Mouse (Mus musculus): Measurements from ENCODE around the gene Dtx3. TPM values are rescaled to one million over a fixed set of nuclear protein-coding genes. Genes with fewer than 3 reads are reported as not detected.
"Not testable (repeated sequence)": the region's sequence is repeated elsewhere in the genome, so short reads cannot be mapped to it uniquely, and the experiment has no call there.

The Dtx3 gene
- polyA plus RNA-seq, 1 experiment, result 321 TPM

GRCm38 (mm10) chr10:127196392-127196791, 864 bp upstream of the Dtx3 start:
- peak overlapping the region; percentile 98 for H3K27ac ChIP-seq (ENCODE audit: insufficient read depth, low read length)
- 5% methylated on average over 5 of the region's 5 CpGs for WGBS
- TF ChIP-seq POLR2A (IDR thresholded peaks at IDR 0.05; ENCODE audit: borderline replicate concordance, insufficient read depth, low read length) (no peak; the same call in 1 of the 2 replicates), CTCF (IDR thresholded peaks at IDR 0.05; ENCODE audit: borderline replicate concordance, insufficient read depth, low read depth, low read length) (no peak)
- H3K4me1 ChIP-seq (ENCODE audit: control insufficient read depth, insufficient read depth, low read length), result peaks cover 6% of the 10 kb centered on the region
- H3K4me3 ChIP-seq (replicated peaks; ENCODE audit: insufficient read depth, low read depth, low read length), result peak overlapping the region; percentile 99
- H3K27me3 ChIP-seq (ENCODE audit: control insufficient read depth, insufficient read depth, low read length), result no peaks in the 10 kb centered on the region
- DNase-seq, result peak; percentile 65 to 75

DNA sequence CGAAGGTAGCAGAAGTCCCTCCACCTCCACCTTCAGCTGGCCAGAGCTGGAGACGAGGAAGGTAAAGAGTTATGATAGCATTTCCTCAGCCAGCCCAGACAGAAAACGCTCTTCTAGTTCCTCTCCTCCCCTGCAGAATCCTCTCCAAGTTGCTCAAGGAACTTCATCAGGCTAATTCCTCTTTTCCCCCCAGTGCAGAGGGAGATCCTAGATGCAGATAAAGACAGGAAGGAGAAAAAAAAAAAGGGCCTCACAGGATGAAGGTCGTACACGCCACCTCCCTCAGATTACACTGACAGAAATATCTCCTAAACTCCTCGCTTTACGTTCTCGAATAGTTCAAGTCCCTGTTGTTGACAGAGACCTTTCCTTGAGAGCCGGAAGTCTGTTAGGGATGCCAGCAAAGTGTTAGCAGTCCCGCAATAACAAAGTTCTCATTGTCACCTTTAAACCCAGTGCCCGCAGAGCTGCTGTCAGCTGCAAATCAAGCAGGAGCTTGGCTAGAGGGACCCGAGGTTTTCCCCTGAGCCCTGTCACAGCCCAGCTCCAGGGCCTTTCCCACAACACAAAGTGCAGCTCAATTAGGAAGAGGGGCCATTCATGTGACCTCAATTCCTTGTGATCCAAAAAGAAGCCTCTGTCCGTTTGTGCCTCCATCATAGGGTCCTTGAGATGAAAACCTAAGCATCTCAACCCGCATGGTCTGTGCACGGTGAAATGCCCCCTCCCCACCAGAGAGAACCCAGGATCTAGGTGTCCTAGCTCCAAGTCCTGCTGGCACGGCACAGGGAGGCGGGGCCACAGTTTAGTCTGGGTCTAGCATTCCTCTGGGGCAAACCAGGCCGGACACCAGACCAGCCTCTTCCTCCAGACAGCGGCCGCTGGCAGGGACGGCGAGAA, 850 bp downstream of the Dtx3 start:
- H3K27me3 ChIP-seq (ENCODE audit: control insufficient read depth, insufficient read depth, low read length), result no peaks in the 10 kb centered on the region
- peaks cover 6% of the 10 kb centered on the region for H3K4me1 ChIP-seq (ENCODE audit: control insufficient read depth, insufficient read depth, low read length)
- 17% methylated on average over 22 of the region's 22 CpGs for WGBS
- DNase-seq, result peak; percentile 76 to 78
- H3K4me3 ChIP-seq (replicated peaks; ENCODE audit: insufficient read depth, low read depth, low read length), result peak overlapping the region; percentile 99
- 0 out of 2 replicates have a peak, but pooled peaks have one; percentile 23 for TF ChIP-seq POLR2A (IDR thresholded peaks at IDR 0.05; ENCODE audit: borderline replicate concordance, insufficient read depth, low read length)
- TF ChIP-seq CTCF (IDR thresholded peaks at IDR 0.05; ENCODE audit: borderline replicate concordance, insufficient read depth, low read depth, low read length), result no peak
- peak overlapping the region; percentile 86 for H3K27ac ChIP-seq (ENCODE audit: insufficient read depth, low read length)

- H3K4me3 ChIP-seq (replicated peaks; ENCODE audit: insufficient read depth, low read depth, low read length), result no peak overlapping the region
- H3K4me1 ChIP-seq (ENCODE audit: control insufficient read depth, insufficient read depth, low read length), result peaks cover 6% of the 10 kb centered on the region
- TF ChIP-seq CTCF (IDR thresholded peaks at IDR 0.05; ENCODE audit: borderline replicate concordance, insufficient read depth, low read depth, low read length), result no peak
- TF ChIP-seq POLR2A (IDR thresholded peaks at IDR 0.05; ENCODE audit: borderline replicate concordance, insufficient read depth, low read length), result no peak
- 88% methylated on average over 9 of the region's 9 CpGs for WGBS
- no peaks in the 10 kb centered on the region for H3K27me3 ChIP-seq (ENCODE audit: control insufficient read depth, insufficient read depth, low read length)
- H3K27ac ChIP-seq (ENCODE audit: insufficient read depth, low read length), result no peak overlapping the region
- DNase-seq, result no peak
Observed at GRCm38 (mm10) chr10:127193011-127193410, 2.5 kb downstream of the Dtx3 start.

DNA sequence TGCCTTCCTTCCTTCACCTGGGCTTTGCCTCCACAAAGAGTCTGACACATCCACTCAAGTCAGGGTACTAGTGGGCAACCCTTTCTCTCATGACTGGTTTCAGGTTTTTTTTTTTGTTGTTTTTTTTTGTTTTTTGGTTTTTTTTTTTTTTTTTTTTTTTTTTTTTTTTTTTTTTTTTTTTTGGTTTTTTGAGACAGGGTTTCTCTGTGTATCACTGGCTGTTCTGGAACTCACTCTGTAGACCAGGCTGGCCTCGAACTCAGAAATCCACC, 3.5 kb downstream of the Dtx3 start:
- DNase-seq, result not testable (repeated sequence)
- 82% methylated on average over 1 of the region's 1 CpGs for WGBS

GRCm38 (mm10) chr10:127191191-127192056, 4.1 kb downstream of the Dtx3 start:
- WGBS, result 71% methylated on average over 19 of the region's 19 CpGs
- H3K27me3 ChIP-seq (ENCODE audit: control insufficient read depth, insufficient read depth, low read length), result no peaks in the 10 kb centered on the region
- H3K27ac ChIP-seq (ENCODE audit: insufficient read depth, low read length), result no peak overlapping the region
- TF ChIP-seq POLR2A (IDR thresholded peaks at IDR 0.05; ENCODE audit: borderline replicate concordance, insufficient read depth, low read length) (no peak), CTCF (IDR thresholded peaks at IDR 0.05; ENCODE audit: borderline replicate concordance, insufficient read depth, low read depth, low read length) (no peak)
- DNase-seq, result peak in 1 of 2 experiments; percentile 7
- H3K4me3 ChIP-seq (replicated peaks; ENCODE audit: insufficient read depth, low read depth, low read length), result no peak overlapping the region
- H3K4me1 ChIP-seq (ENCODE audit: control insufficient read depth, insufficient read depth, low read length), result peaks cover 3% of the 10 kb centered on the region

More for the DNA sequence above, 3.5 kb downstream of the Dtx3 start:
- H3K27ac ChIP-seq (ENCODE audit: insufficient read depth, low read length); H3K4me3 ChIP-seq (replicated peaks; ENCODE audit: insufficient read depth, low read depth, low read length); H3K4me1 ChIP-seq (ENCODE audit: control insufficient read depth, insufficient read depth, low read length); H3K27me3 ChIP-seq (ENCODE audit: control insufficient read depth, insufficient read depth, low read length): not testable (repeated sequence)

DNA sequence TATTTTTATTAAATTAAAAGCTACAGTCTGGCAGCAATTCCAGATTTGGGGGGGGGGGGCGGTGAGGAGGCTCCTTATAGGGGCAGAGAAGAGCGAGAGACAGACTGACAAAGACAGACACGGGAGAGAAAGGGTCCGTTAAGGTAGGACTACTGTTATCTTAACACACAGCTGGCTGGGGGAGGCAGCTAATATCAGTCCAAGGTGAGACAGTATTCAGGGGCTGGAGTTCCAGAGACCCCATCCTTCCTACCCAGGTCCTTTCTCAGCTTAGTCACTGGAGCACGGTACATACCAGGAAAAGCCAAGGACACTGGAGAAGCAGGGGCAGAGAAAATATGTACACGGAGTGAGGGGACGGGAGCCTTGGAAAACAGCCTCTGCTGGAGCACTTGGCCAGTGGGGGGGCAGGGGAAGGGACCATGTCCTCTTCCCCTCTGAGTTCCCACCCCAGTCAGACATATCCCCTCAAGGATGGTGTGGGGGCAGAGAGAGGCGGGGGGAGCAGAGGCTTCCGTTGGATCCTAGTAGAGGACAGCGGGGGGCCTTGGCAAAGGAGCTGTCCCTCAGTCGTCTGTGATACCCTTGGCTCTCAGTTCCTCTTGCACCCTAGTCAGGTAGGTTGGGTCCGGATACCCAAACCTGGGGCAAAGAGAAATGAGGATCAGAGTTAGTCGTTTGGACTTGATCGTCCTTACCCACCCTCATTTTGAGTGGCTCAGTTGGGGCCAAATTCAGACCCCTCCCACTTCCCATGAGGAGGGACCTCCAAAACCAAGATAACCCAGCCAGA, 4.9 kb downstream of the Dtx3 start:
- DNase-seq, result peak in 1 of 2 experiments; percentile 14
- Histone ChIP-seq H3K4me1 (ENCODE audit: control insufficient read depth, insufficient read depth, low read length) (no peaks in the 10 kb centered on the region), H3K27me3 (ENCODE audit: control insufficient read depth, insufficient read depth, low read length) (no peaks in the 10 kb centered on the region), H3K27ac (ENCODE audit: insufficient read depth, low read length) (no peak overlapping the region), H3K4me3 (replicated peaks; ENCODE audit: insufficient read depth, low read depth, low read length) (no peak overlapping the region)
- 54% methylated on average over 14 of the region's 14 CpGs for WGBS
- no peak for TF ChIP-seq POLR2A (IDR thresholded peaks at IDR 0.05; ENCODE audit: borderline replicate concordance, insufficient read depth, low read length)
- TF ChIP-seq CTCF (IDR thresholded peaks at IDR 0.05; ENCODE audit: borderline replicate concordance, insufficient read depth, low read depth, low read length), result no peak

- TF ChIP-seq POLR2A (IDR thresholded peaks at IDR 0.05; ENCODE audit: borderline replicate concordance, insufficient read depth, low read length) (no peak), CTCF (IDR thresholded peaks at IDR 0.05; ENCODE audit: borderline replicate concordance, insufficient read depth, low read depth, low read length) (no peak)
- H3K27me3 ChIP-seq (ENCODE audit: control insufficient read depth, insufficient read depth, low read length), result no peaks in the 10 kb centered on the region
- peak in 1 of 2 experiments; percentile 38 for DNase-seq
- H3K27ac ChIP-seq (ENCODE audit: insufficient read depth, low read length), result no peak within 1 kb of the TSS
- H3K4me3 ChIP-seq (replicated peaks; ENCODE audit: insufficient read depth, low read depth, low read length), result peak within 1 kb of the TSS; percentile 86
- no peaks in the 10 kb centered on the region for H3K4me1 ChIP-seq (ENCODE audit: control insufficient read depth, insufficient read depth, low read length)
- 15% methylated on average over 35 of the region's 35 CpGs for WGBS
Observed at GRCm38 (mm10) chr10:127189651-127190381, 5.7 kb downstream of the Dtx3 start, which contains the start of gene Arhgef25. Gene Arhgef25 (minus strand): TSS chr10:127190083.
